Comparison of ENCODE assay signal across 10 mouse cellular contexts in the genomic region with DNA sequence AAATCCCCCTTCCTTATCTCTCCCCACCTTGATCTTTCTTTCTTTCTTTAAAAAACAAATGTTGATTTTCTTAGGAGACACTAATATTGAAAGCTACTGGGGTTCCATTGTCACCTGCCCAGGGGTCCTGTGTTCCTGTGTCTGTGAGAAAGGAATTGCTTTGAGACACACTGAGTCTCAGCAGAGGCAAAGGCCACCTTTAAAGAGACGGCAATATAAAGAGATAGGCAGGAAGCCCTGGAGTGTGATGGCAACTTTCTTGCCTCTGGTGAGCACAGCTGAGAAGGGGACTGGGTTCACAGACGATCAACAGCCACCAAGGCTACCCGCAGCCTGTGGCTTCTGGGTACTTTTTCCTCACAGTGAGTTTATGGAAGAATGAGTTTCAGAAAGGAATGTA.
"Had no signal": no experiment of that assay in that cellular context is flagged by ENCODE, and none has a peak within 500 bp of the region (broad histone marks: within the 10 kb centered on the region; RNA-seq: fewer than 3 reads in every experiment).

No protein-coding gene starts in this region.

- DNase-seq: kidney, adult 2 months; kidney, postnatal 14 days; left cerebral cortex, postnatal 4 days; lung, adult 18-20 months; thymus, adult 2 months; thymus, postnatal 25 days had no signal

- H3K4me1 ChIP-seq: limb, embryonic 13.5 days had no signal

- H3K4me2 ChIP-seq: kidney, embryonic 15.5 days; limb, embryonic 13.5 days; neural tube, embryonic 12.5 days had no signal

- H3K4me3 ChIP-seq: kidney, embryonic 15.5 days; limb, embryonic 13.5 days; neural tube, embryonic 12.5 days had no signal

- H3K36me3 ChIP-seq: kidney, embryonic 15.5 days; limb, embryonic 13.5 days; neural tube, embryonic 12.5 days had no signal

- H3K27me3 ChIP-seq: kidney, embryonic 15.5 days; limb, embryonic 13.5 days; neural tube, embryonic 12.5 days had no signal

- H3K27ac ChIP-seq: kidney, embryonic 15.5 days; limb, embryonic 13.5 days; liver, embryonic 14.5 days; neural tube, embryonic 12.5 days had no signal

- H3K9me3 ChIP-seq: kidney, embryonic 15.5 days; limb, embryonic 13.5 days; neural tube, embryonic 12.5 days had no signal

- H3K9ac ChIP-seq: kidney, embryonic 15.5 days; limb, embryonic 13.5 days; liver, embryonic 14.5 days; neural tube, embryonic 12.5 days had no signal
